Mouse (Mus musculus) erythroid progenitor cell, adult 5-6 weeks (primary cell): ENCODE measurements around the gene Usp12. TPM values are rescaled to one million over a fixed set of nuclear protein-coding genes. Genes with fewer than 3 reads are reported as not detected.
A peak's percentile ranks its signal among the peaks of the same experiment; 100 is the strongest.

Experiments
- ATAC-seq: replicated peaks from 2 replicates; pipeline ENCODE4 v1.8.0; 2016; ENCODE audit warnings: moderate number of reproducible peaks, mild to moderate bottlenecking, moderate TSS enrichment, inconsistent platforms; ENCODE audit not compliant: poor library complexity, low FRiP score, severe bottlenecking
- total RNA-seq, 2 experiments: library from RNA; stranded (forward) in 1 of 2; stranded (reverse) in 1 of 2; fragments of 150-400 nt in 1 of 2; fragments of 186-747, 209-891 nt in 1 of 2; gene quantifications; 2 replicates each; pipeline versions ENCODE4 v1.2.3 to v1.2.4; 2015 to 2017; ENCODE audit warnings: low replicate concordance in 2 of 2

Usp12 gene
- total RNA-seq, 2 experiments from 2014 or later = 10.3 to 15.1 TPM

DNA sequence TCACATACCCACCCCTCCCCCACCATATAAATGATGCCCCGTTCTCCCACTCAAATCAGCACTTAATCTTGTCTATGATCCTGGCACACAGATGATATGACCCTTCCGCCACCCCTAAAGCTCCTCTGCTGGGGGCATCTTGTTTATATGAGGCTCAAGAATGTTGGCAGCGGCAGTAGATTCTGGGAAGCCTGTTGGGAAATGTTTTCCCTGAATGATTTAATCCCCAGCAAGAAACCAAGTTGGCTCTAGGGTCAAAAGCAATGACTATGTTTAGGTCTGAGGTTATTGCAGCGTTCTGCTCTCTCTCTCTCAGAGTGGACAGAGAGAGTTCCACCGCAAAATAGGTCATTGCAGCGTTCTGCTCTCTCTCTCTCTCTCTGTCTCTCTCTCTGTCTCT is 89.4 kb downstream of the Usp12 start:
- ATAC-seq = no peak

GRCm38 (mm10) chr5:146704241-146704640 is 90.6 kb downstream of the Usp12 start:
- ATAC-seq = peak; percentile 26; the same call in 1 of the 2 replicates

DNA sequence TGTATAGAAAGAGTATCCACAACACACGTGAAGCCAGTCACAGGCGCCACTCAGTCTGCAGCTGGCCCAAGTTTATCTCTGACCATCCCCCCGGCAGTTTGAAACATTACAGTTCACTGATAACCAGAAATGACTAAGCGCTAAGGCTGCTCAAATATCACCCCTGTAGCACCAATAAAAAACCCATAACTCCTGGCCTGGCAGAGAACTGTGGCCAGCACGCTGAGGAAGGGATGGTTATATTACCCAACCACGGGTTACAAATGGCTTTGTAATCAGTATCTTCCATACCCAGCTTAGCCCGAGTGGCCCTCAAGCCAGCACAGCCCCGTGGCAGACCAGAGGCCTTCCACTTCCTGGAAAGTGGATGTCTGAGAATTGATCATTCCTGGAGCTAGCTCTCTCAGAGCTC is 91.1 kb downstream of the Usp12 start:
- ATAC-seq = peak; percentile 87

DNA sequence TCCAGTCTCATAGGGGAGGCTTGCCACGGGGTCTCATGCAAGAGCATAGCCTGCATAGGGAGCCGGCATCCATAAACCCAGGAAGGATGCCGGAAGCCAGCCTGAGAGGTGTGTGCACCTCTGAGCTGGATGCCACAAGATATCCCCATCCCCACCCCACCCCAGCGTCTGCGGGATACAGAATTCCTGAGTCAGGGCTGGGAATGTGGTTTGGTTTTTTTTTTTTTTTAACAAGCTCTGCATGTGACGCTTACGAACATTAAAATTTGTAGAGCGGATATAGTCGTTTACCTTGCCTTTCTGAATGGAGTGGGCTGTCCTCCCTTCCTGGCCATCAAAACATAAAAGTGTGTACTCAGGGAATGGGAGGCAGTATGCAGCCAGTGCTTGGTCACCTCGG is 94.7 kb downstream of the Usp12 start:
- ATAC-seq = no peak

DNA sequence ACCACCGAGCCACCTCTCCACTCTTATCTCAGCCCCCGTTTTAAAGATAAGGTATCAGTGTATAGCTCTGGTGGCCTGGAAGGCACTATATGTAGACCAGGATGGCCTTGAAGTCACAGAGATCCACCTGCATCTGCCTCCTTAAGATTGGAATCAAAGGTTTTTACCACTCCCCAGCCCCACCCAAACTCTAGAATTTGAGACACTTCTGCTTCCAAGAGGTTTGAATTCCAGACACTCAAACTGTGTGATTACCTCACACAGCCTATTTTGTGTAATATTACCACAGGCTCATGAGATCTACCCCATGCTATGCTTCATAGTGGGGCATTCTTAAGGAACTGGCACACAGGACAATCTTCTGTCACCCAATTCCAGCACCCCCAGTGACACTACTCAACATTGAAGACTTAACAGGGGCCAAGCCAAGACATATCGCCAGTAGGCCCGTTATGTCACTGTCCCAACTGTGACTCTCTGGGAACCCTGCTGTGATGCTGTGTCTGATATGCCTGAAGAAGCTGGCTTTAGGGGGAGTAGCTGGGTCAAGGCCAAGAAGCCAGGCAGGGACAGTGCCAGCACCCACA is 95.3 kb downstream of the Usp12 start:
- ATAC-seq = no peak

GRCm38 (mm10) chr5:146695543-146695942 is 99.3 kb downstream of the Usp12 start:
- ATAC-seq = no peak

DNA sequence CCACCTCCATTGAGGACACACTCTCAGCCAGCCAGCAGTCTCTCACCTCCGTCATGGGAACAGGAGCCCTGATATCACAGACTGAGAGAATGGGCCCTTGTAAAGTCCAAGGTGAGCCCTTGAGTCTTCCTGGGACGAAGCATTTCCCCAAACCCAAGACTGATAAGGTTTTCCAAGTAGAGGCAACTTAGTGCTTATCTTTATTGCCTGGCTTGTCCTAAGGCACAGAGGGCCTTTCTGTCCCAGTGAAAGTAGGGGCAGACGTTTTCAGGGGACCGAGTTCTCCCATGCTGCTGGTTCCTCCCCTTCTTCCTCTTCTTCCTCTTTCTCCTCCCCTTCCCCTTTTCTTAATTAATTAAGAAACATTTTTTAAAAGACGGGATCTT is 101.8 kb downstream of the Usp12 start:
- peak; percentile 72 for ATAC-seq

- peak; percentile 32 for ATAC-seq
Observed at GRCm38 (mm10) chr5:146692361-146692975, 102.3 kb downstream of the Usp12 start.

DNA sequence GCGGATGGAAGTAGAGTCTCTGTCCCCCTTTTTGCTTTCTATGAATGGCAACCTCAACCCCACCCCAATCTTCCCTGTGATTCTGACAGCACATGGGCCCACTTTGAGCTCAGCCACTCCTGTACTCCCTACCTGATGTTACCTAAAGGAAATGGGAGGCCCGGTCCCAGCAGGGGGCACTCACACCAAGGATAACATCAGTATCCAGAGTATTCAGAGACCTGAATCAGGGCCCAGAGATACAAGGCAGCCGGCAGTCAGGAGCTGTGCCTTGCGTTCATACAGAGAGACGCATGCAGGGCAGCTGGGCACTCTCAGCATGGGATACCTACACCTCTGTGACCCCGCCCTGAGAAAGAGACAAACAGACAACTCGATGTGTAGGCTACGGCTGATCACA is 103.1 kb downstream of the Usp12 start:
- peak; percentile 50; the same call in 1 of the 2 replicates for ATAC-seq

DNA sequence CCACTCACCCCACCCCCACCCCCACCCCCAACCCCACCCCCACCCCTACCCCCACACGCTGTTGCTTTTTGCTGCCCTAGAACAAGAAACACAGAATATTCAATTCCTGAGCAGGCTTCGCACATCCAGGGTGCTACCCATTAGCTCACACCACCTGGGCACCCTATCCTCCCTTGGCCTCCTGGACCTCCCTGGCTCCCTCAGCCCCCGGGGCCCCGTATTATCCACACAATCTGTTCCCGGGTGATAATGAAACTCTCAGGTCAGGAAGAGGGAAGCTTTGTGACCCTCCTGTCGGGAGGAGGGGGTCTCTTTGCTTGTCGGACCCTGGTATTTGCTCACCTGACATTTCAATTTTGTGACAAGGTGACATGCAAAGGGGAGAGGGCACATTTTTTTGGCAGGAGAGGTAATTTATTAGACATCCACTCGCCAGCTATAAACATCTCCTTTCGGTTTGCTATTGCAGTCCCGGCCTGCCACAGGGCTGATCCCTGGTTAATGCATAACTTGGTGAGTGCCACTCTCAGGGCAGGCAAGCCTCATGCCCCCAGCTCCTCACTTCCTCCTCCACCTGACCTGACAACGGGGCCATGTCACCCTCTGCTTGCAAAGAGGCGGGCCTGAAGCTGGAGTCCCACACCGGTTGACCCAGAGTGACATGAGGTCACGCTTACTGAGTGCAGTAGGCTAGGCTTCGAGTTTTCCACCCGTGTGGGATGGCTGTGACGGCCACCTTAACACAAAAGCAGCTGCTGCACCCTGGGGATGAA is 107.1 kb downstream of the Usp12 start:
- ATAC-seq = no peak

- ATAC-seq = no peak
Observed at GRCm38 (mm10) chr5:146686954-146687353, 107.9 kb downstream of the Usp12 start.

Other genes with a start within 250 kb of the Usp12 start
- not detected in 2 replicates for gene Gm3415, start 238.9 kb downstream of the Usp12 start, total RNA-seq (2015; ENCODE audit: low replicate concordance)
- gene Gm3415, start 238.9 kb downstream of the Usp12 start, total RNA-seq (2017; ENCODE audit: low replicate concordance) = not detected in 2 replicates
- not detected in 2 replicates for gene Gpr12, start 209.8 kb downstream of the Usp12 start, total RNA-seq (2015; ENCODE audit: low replicate concordance)
- gene Gpr12, start 209.8 kb downstream of the Usp12 start, total RNA-seq (2017; ENCODE audit: low replicate concordance) = 0.23 and 0.51 TPM in 2 replicates
- 547 and 879 TPM in 2 replicates for gene Rpl21, start 37.9 kb upstream of the Usp12 start, total RNA-seq (2015; ENCODE audit: low replicate concordance)
- gene Rpl21, start 37.9 kb upstream of the Usp12 start, total RNA-seq (2017; ENCODE audit: low replicate concordance) = 529 and 618 TPM in 2 replicates
- gene Rasl11a, start 50.1 kb upstream of the Usp12 start, total RNA-seq (2015; ENCODE audit: low replicate concordance) = not detected in 2 replicates
- not detected in 2 replicates for gene Rasl11a, start 50.1 kb upstream of the Usp12 start, total RNA-seq (2017; ENCODE audit: low replicate concordance)
- 20.9 and 21.0 TPM in 2 replicates for gene Gtf3a, start 153.7 kb upstream of the Usp12 start, total RNA-seq (2015; ENCODE audit: low replicate concordance)
- gene Gtf3a, start 153.7 kb upstream of the Usp12 start, total RNA-seq (2017; ENCODE audit: low replicate concordance) = 15.3 and 19.6 TPM in 2 replicates
- gene Mtif3, start 168.8 kb upstream of the Usp12 start, total RNA-seq (2015; ENCODE audit: low replicate concordance) = 1.3 and 23.1 TPM in 2 replicates
- 3.2 and 6.2 TPM in 2 replicates for gene Mtif3, start 168.8 kb upstream of the Usp12 start, total RNA-seq (2017; ENCODE audit: low replicate concordance)